Mouse (Mus musculus) C2C12 (cell line): Measurements from ENCODE around the gene Gm43951.
A peak's percentile ranks its signal among the peaks of the same experiment; 100 is the strongest.

Experiments
- CTCF ChIP-seq: IDR thresholded peaks from one replicate; pipeline ENCODE4 v1.5.1; 2011; ENCODE audit not compliant: control insufficient read depth, insufficient read depth, insufficient read length
- MAX ChIP-seq: IDR thresholded peaks from one replicate; pipeline ENCODE4 v1.6.1; 2011; ENCODE audit warnings: mild to moderate bottlenecking, control low read depth

GRCm38 (mm10) chr11:72215410-72215797, 8.8 kb upstream of the Gm43951 start, which contains the start of gene Med31:
- TF ChIP-seq MAX (peak; percentile 15), CTCF (no peak)
